Mouse (Mus musculus) G1E (cell line): ENCODE measurements around the gene Dip2b.

Experiments used
- CTCF ChIP-seq: IDR thresholded peaks from 2 replicates; pipeline ENCODE4 v1.5.1; 2012; ENCODE audit warnings: low read depth, low read length, inconsistent platforms, mixed read lengths
- GATA1 ChIP-seq: IDR thresholded peaks from 2 replicates; pipeline ENCODE4 v1.6.1; 2012; ENCODE audit warnings: borderline replicate concordance, low read length, inconsistent platforms, mixed read lengths
- GATA2 ChIP-seq: IDR thresholded peaks from 2 replicates; pipeline ENCODE4 v1.6.1; 2012; ENCODE audit warnings: low read depth, low read length, inconsistent platforms, borderline replicate concordance

DNA sequence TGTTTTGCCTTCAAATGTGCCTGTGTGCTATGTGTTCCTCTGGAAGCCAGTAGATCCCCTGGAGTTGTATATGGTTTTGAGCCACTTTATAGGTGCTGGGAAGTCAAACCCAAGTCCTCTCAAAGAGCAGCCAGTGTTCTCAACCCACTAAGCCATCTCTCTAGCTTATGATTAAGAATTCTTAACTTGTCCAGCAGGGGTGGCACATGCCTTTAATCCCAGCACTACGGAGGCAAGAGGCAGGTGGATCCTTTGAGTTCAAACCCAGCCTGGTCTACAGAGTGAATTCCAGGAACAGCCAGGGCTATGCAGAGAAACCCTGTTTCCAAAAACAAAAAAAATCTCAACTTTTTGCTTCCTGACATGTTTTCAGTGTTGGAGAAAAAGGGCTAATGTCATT lies 192.2 kb downstream of the Dip2b start:
- TF ChIP-seq CTCF (no peak), GATA2 (no peak), GATA1 (no peak)
